Mouse (Mus musculus): Measurements from ENCODE around the gene Trpm8.

Trpm8 gene

DNA sequence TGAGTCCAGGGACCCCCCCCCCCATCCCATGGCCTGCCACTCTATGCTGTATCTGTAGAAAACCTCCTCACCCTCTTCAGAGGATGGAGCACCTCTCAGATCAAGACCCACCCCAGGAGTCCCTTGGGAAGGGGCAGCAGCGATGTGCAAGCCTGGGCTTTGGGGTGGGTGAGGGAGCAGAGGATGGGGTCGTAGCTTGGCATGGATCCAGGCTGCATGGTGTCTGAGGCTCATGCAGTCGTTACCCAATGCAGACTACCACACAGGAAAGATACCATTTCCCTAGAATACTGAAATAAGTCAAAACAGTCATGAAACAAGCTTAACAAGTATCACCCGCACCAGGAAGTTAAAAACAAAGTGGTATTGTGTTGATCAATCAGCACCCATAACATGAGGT, 28.8 kb upstream of the Trpm8 start:
- DNase-seq: no peak

DNA sequence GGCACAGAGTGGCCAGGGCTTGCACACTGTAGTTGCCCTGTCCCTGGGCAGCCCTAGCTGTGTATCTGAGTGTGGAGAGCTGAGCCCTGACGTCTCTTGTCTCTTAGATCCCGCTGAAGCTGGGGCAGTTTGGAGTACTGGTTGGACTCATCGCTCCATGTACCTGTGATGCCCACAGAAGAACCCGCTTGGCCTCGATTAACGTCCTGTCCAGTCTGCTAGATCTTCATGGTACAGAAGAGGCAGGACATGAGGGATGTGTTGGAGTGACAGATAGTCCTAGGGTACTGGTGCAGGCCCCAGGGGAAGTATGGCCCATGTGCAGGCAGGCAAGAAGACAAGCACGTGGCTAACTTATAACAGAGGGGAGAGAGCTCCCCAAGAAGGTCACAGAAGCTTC, 27.9 kb upstream of the Trpm8 start:
- DNase-seq: no peak

DNA sequence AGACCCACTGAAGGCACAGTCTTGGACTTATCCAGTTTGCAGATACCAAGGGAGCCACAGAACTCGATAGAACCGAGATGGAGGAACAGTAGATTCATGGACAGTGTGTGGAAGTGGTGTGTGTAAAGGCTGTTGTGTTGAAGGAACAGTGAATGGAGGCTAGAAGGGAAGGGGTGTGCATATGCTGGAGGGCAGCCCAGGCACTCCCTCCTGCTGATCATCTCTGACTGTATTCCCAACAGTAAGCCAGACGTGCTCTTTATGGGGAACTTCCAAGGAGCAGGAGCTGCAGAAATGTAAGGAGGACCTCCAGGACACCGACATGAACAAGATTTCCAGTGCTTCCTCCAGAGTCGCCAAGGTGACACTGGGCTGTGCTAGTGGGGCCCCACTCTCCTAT, 27.4 kb upstream of the Trpm8 start:
- DNase-seq: no peak

DNA sequence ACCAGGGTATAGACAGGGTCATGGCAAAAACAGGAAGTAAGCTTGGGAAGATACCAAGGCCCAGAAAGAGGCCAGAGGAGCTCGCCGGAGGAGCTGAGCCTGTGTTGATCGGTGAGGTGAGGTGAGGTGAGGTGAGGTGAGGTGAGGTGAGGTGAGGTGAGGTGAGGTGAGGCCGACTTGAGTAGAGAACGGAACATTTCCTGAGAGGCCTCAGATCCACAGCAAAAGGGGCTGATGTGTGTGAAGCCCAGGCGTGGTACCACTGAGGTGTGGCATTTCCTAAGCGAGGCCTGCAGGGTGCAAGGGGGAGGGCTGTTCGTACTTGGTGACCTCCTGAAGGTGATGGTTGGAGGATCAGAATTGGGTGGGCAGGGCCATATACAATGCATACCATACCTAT, 24.4 kb upstream of the Trpm8 start:
- DNase-seq: no peak

DNA sequence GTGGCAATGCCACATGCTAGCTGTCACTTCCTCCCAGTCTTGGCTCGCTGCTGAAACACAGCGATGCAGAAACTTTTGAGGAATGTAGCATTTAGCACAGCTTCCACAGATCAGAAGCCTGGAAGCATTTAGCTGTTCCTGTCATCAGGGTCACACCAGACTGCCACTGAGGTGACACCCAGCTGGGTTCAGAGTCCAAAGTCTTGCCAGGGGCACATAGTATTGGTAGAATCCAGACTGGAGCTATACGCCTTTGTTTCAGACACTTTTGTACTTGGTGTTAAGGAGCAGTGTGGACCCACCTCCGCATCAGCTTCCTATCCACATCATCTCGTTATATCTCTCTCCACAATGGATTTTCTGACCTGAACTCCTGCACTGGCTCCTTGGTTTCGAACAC, 23.9 kb upstream of the Trpm8 start:
- no peak for DNase-seq

DNA sequence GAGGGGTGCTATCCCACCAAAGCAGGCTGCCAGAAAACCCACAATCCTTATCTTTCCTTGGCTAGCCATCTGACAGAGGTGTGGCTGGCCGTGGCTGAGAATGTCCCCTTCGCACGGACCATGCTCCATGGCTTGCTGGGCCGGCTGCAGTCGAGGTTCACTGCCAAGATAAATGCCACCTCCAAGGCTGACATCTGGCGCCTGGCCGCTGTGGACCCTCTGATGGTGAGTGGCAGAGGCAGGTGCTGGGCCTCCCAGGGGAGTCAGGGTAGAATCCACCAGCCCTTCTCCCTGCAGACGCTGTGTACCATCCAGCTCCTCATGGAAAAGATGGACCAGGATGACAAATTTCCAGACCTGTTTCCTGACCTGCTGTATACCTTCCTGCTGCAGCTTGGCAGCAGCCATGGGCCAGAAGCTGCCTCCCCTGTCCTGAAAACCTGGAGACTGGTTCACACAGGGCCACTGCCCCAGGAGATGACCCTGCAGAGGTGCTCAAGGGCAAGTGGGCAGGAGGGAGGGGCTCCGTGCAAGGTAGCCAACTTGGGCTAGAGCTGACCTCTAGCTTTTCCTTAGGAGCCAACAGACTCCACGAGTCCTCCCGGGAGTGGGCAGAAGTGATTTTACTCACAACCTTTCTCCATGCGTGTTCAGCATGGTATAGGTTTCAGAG, 22.5 kb upstream of the Trpm8 start:
- no peak for DNase-seq

DNA sequence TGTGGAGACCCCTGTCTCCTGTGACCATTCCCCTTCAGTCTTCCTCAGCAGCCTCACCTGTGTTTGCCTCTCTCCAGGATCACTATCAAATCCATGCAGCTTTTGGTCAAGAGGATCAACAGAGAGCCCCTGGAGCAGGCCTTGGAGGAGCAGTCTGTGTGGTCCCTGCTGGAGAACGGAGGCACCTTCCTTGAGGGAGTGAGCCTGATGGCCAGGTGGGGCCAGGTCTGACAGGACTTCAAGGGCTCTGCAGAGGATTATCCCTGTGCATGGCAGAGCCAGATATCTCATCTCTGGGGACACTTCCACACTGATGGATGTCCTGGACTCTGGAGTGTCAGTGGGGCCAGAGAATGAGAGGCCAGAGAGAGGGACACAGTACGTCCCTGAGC, 22.0 kb upstream of the Trpm8 start:
- no peak for DNase-seq

DNA sequence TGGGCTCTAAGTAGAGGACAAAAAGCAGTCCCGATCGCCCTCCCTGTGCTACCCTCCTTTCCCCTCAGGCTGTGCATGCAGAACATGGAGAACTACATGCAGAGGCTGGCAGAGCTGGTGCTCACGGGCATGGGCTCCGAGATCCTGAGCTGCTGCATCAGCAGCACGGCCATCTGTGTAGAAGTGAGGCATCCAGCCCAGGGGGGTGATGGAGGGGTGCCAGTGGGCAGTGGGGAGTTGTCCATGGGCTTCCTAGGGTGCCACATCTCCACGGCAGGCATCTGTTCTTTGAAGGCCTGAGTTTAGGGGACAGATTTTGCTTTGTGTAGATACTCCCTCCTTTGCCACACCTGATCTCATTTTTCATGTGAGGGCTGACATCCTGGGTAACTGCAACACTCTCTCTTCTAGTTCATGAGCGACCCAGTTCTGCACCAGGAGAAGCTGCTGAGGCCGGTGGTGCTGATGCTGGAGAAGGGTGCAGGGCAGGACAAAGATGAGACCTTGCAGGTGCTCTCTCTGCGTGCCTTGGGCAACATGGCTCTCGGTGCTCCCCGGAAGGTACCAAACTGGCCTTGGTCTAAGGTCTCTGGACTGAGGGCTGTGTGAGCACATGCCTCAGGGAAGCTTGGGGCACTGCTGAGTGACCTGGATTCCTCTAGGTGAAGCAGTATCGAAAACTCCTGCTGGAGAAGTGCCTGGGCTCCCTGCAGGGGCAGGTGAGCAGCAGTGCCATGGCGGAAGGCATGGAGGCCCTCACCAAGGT, 21.3 kb upstream of the Trpm8 start:
- DNase-seq: no peak

DNA sequence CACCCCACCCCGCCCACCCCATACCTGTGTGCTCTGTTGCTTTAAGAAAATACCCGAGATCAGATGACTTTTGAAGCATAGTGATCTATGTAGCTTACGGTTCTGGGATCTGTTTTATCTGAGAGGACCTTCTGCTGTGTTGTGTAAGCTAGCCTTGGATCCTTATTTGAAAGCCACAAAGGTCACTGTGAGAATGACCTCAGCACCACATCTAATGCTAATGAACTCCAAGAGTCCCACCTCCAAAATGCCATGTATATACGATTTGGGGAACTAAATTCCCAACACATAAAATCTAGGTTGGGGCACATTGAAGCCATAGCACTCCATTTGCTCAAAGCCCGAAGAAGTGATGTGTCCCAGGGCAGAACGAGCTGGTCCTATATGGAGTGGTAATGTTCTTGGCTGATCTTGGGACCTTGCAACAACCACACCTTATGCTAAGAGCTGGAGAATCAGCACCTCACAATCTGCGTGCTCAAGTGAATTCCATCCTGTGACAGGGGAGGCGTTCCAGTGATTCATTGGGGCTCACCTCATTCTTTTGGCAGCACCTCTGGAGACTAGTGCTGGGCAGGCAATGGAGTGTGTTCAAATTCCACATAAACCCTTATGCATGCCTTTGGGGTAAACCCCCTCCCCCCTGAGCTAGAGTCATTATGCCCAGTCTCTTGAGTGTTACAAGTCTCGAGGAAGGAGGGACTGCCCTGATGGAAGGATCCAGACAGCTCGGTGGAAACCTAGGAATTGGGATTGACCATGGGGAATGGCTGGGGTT, 20.4 kb upstream of the Trpm8 start:
- DNase-seq: no peak

DNA sequence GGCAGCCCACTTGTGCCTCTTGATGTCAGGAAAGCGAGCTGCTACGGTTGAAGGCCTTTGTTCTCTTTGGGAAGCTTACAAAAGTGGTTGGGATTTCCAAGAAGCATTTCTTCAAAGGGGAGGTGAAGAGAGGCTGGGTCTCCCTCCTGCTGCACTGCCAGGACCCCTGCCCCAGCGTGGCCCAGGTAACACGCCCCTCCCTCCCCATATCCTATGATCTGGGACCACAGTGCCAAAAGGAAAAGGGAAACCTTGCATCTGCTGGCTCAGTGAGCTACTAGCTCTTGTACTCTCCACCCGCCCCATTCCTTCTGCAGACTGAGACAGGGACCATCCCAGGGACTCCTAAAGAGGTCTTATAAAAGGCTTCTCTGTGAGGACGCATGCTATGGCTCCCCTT, 19.8 kb upstream of the Trpm8 start:
- DNase-seq: no peak

DNA sequence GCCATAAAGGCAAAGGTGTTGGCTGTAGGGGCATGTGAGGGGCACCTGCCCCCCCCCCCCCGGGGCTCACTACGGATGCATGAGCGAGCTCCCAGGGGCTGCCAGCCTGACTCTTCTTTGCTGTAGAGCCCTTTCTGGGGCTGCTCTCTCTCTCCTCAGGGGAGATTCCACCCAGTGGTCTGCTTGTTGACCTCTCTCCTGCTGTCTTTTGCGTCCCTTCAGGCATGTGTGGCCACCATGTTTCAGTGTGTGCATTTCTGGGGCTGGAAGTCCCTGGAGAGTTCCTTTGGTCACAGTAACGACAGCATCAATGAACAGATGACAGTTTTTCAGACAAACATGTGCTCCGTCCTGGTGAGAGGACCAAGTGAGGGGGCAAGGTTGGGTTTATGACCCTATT, 19.1 kb upstream of the Trpm8 start:
- DNase-seq: no peak

DNA sequence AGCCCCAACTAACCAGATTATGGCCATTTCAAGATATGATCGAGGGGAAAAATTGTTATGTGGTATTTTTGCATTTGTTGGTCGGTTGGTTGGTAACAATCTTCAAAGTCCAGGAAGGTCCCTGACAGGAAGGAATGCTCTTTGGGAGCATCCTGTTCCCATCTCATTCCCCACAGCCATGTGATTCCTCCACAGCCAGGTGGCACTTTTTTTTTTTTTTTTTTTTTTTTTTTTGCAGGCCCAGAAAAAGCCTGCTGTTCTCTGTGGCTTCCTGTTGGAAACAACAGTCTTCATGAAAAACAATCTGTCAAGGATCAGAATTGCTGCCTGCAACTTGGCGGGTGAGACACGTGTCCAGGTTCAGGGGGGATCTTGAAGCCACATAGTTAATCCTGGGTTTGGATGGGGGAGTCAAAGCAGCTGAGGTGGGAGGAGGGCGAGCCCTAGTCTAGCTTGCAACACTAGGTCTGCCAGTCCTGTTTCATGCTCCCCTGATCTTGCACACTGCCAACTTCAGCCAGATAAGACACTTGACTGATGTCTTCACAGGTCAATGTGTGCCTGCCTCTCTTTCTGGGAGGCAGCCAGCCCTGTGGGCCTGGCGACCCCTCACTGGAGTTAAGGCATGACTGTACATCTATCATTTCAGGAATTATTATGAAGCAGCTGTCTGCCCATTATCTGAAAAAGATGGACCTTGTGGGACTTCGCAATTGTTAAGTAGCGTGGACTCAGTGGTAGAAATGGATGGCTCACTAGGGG, 18.4 kb upstream of the Trpm8 start:
- DNase-seq: no peak

DNA sequence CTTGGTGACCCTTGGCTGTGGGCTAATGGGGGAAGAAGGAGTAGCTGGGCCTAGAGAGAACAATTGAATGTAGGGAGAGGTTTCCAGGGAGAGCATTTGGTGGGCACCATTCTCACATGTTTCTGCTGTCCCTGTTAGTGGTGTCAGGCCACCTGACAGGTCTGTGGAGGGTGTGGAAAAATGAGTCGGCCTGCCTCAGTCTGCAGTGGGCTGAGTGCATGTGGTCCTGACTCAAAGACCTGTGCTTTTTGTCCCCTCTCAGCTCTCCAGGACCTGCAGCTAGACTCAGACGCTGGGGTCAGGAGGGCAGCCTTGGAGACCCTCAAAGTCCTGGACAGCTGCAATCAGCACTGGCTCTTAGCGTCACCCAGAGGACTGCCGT, 17.8 kb upstream of the Trpm8 start:
- DNase-seq: no peak

DNA sequence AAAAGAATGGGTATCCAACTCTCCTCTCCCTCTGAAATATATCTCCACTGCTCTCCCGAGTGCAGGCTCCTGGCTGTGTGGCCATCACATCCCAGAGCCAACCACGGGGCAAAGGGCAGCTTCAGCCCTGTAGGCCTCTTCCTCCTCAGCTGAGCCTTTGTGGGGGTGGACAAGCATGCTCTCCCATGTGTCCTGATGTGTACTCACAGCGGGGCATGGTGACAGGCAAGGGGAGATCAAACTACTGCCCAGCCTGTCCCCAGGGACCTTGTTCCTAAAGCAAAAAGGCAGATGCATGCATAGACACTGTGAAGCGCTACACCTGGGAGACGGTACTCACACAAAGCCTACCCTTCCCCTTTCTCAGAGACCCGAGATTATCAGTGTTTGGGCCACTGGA, 17.3 kb upstream of the Trpm8 start:
- DNase-seq: no peak

DNA sequence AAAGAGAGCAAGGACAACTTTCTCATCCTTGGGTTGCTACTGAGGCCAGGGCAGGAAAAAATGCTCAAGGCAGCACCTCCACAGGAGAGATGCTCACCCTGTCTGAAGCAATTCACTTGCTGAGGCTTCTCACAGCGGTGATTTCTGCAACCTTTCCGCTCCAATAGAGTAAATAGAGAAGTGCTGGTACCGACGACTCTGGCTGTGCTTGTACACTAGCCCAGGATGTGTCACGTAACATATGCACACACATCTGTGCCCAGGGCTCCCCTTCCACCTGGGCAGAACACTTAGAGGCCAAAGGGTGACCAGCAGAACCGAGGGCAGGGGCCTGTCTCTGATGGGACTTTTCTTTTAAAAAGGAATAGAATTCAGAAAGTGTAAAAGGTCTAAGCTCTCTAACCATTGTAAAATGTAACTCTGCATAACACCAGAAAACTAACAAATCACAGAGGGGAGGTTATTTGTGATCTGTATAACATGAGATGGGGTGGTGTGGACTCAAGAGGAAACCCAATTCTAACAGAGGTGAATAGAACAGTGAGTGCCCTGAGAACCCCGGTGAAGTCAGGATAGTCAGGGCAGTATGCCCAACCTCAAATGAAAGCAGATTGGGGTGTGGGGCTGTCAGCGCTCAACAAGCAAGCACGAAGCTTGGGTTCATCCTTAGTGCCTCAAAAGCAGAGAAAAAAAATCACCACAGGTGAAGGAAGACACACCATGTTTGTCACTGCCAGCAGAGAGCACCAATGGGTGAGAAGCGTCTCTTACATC, 16.7 kb upstream of the Trpm8 start:
- DNase-seq: no peak

DNA sequence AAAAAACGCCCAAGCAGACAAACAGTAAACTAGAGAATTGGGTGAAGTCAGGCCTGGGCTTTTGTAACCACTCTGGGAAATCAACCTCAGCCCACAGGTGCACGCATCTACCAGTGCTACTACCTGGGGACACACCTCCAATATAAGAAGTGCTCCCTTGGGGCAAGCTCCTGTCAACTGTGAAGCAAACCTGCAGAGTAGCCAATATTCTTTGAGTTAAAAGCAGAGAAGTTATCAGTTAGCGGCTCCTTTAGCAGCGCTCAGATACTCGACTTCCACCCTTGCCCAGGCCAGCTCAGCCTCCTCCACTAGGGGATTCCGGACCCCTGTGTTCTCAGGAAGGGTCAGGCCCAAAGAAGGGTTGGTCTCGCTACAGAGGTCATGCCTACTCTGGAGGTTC, 15.8 kb upstream of the Trpm8 start:
- DNase-seq: no peak

DNA sequence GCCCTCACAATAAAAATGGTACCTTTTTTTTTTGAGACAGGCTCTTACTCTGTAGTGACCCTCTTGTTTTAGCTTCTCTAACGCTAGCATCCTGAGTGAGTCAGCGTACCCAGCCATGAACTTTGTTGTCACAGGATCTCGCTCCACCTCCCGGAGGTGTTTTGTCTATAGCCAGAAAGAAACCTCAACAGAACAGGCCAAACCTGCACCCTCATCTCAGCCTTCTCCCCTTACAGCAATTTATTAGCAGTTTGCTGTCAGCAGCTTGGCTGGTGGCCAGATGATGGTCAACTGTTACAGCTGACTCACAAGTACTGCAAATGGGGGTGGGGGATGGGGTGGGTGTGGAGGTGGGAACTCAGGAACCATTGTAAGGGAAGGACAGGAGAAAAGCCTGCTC, 15.2 kb upstream of the Trpm8 start:
- no peak for DNase-seq

DNA sequence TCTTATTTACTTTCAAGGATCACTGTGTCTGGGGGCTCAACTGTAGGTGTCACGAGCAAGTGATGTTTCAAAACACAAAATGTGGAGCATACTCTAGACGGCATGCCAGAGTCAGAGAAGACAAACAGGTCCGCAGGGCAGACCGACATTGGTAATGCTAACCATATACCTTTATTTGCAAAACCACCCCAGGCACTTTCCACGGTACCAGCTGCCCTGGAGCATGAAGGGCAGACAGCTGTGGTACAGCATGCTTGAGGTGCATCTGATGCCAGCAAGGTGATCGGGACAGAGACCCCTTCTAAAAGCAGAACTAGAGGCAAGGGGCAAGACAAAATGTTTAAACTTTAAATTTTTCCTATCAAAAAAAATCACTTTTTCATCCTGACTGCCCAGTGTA, 14.5 kb upstream of the Trpm8 start:
- no peak for DNase-seq

DNA sequence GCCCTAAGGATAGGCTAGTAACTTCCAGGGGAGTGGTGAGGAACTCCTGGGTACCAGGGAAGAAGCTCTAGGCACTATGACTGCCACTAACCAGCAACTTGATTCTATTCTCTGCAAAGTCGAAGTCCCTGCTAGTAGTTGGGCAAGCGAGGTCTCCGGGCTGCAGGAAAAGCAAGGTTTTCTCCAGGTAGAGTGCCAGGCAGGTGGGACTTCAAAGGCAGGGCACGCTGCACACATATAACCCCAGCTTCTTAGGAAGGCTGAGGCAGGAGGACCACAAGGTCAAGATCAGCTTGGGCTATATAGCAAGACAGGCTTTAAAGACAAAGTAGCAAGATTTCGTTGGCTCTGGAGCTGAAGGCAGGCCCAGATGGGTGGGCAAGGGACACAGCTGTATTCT, 13.7 kb upstream of the Trpm8 start:
- DNase-seq: no peak

DNA sequence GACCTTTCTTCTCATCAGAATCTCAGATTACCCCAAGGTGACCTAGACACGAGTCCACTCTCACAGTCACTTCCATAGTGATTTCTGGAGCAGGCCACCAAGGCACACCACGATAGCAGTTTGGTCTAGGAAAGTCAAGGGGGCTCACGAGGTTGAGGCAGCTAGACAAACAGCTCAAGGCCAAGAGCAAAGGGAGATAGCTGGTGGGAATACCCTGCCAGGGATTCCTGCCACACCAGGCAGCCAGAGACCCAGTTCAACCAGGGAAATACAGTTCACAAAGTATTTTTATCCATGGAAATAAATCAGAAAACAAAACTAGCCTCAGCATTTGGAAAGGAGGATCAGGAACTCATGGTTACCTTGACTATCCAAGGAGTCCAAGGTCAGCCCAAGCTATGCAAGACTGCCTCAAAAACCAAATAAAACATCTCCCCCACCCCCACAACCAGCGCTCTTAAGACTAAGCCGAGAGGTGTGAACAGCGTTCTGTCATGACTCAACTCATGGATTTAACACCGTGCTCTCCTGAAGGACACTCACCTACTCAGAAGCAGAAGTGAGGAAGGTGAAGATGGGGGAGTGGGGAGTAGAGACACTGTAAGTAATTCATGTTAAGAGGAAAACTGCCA, 13.1 kb upstream of the Trpm8 start:
- DNase-seq: no peak

DNA sequence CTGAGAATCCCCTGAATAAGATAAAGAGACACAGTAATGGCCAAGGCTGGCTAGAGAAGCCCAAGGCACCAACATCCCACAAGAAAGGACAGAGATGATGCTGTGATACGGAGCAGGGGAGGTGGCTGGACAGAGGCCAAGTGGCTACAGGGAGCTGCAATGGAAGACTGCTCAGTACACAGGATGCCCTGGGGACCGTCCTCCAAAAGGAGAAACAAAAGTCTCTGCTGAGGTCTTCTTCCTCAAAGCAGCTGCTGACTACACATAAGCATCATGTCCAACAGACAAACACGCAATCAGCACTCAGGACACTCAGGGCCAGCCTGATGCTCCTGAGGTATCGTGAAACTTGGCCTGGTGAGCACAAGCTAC, 12.6 kb upstream of the Trpm8 start:
- no peak for DNase-seq

DNA sequence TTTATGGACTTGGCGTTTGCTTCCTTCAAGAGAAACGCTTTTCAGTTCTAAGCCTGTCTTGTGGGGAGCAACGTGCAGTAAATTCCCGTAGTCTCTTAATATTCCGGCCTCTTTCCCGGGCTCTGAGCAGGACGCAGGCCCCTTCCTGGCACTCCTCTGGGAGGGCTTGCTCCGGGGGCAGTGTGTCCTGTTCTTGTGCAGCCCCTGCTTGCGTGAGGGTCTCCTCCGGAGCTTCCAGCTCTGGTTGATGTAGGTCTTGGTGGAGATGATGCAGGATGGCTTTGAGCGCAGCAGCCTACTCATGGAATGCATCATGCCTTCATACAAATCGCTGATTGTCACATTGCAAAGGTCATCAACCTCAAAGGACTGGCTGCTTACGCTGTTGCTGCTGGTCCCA, 11.3 kb upstream of the Trpm8 start:
- no peak for DNase-seq

All from cerebellum, adult 8-10 months (tissue).